Mouse (Mus musculus) limb, embryonic 12.5 days (tissue): ENCODE results near the gene Sox1. TPM values are rescaled to one million over a fixed set of nuclear protein-coding genes. Genes with fewer than 3 reads are reported as not detected.
A peak's percentile ranks its signal among the peaks of the same experiment; 100 is the strongest.

Experiments used
- ATAC-seq: fragments of 200-750 bp; cut with Nextera tagmentation; 2 replicates; pipeline ENCODE4 v1.8.0; 2017; ENCODE audit warnings: low read depth, moderate TSS enrichment; ENCODE audit not compliant: insufficient number of reproducible peaks, insufficient read depth, low FRiP score, low TSS enrichment
- H3K27ac ChIP-seq: fragments of 300-500 bp; sonication (generic); 2 replicates; pipeline ENCODE4 v1.5.1; 2016; ENCODE audit warnings: mild to moderate bottlenecking, moderate library complexity
- H3K27me3 ChIP-seq: fragments of 300-500 bp; sonication (generic); 2 replicates; pipeline ENCODE4 v1.6.1; 2016; ENCODE audit warnings: mild to moderate bottlenecking, moderate library complexity
- H3K36me3 ChIP-seq: fragments of 300-500 bp; sonication (generic); 2 replicates; pipeline ENCODE4 v1.6.1; 2016; ENCODE audit warnings: mild to moderate bottlenecking, moderate library complexity
- H3K4me1 ChIP-seq: fragments of 300-500 bp; sonication (generic); replicated peaks from 2 replicates; pipeline ENCODE4 v1.6.1; 2016
- H3K4me2 ChIP-seq: fragments of 300-500 bp; sonication (generic); 2 replicates; pipeline ENCODE4 v1.6.1; 2016; ENCODE audit warnings: mild to moderate bottlenecking, moderate library complexity
- H3K4me3 ChIP-seq: fragments of 300-500 bp; sonication (generic); replicated peaks from 2 replicates; pipeline ENCODE4 v1.5.1; 2016; ENCODE audit warnings: mild to moderate bottlenecking
- H3K9ac ChIP-seq: fragments of 300-500 bp; sonication (generic); replicated peaks from 2 replicates; pipeline ENCODE4 v1.6.1; 2016; ENCODE audit warnings: mild to moderate bottlenecking, moderate library complexity
- H3K9me3 ChIP-seq: fragments of 300-500 bp; sonication (generic); 2 replicates; pipeline ENCODE4 v1.6.1; 2016; ENCODE audit warnings: mild to moderate bottlenecking, moderate library complexity
- WGBS: fragments of 180-500 bp; shearing (Covaris S2); methylation state at CpG from one replicate; pipeline ENCODE4 v1.1.7; 2016; 5-methylcytosine and 5-hydroxymethylcytosine counted together
- microRNA-seq: library from miRNA; unstranded; fragments of <30 nt; microRNA quantifications from one replicate; pipeline ENCODE4, GENCODE M21; 2017
- polyA plus RNA-seq: library from polyadenylated mRNA; unstranded; fragments of >200 nt; fragmentation: Nextera tagmentation; extraction: Ambion mirVana; gene quantifications from 2 replicates; pipeline ENCODE4 v1.2.1, GENCODE M21; 2016

Sox1 gene
- polyA plus RNA-seq, 1 experiment from 2014 or later = not detected

- H3K27me3 ChIP-seq = peaks cover 32% of the 10 kb centered on the region
- ATAC-seq = no peak
- no peaks in the 10 kb centered on the region for H3K36me3 ChIP-seq
- H3K9ac ChIP-seq = no peak overlapping the region
- H3K4me2 ChIP-seq = no peak overlapping the region
- no peaks in the 10 kb centered on the region; the same call in 1 of the 2 replicates for H3K9me3 ChIP-seq
- no peak overlapping the region for H3K27ac ChIP-seq
- no peak overlapping the region for H3K4me3 ChIP-seq
- WGBS = 89% methylated on average over 4 of the region's 4 CpGs
- H3K4me1 ChIP-seq = peaks cover 5% of the 10 kb centered on the region
Observed at GRCm38 (mm10) chr8:12440997-12441396, 45.9 kb downstream of the Sox1 start.

- Histone ChIP-seq H3K4me3 (no peak overlapping the region), H3K4me2 (no peak overlapping the region), H3K27me3 (peaks cover 52% of the 10 kb centered on the region), H3K27ac (no peak overlapping the region), H3K9ac (no peak overlapping the region), H3K36me3 (no peaks in the 10 kb centered on the region), H3K9me3 (peaks cover 7% of the 10 kb centered on the region; the same call in 1 of the 2 replicates), H3K4me1 (peaks cover 11% of the 10 kb centered on the region)
- ATAC-seq = no peak
- WGBS = 42% methylated on average over 2 of the region's 2 CpGs
Observed at GRCm38 (mm10) chr8:12445258-12445657, 50.2 kb downstream of the Sox1 start.

- peaks cover 56% of the 10 kb centered on the region for H3K27me3 ChIP-seq
- peak overlapping the region; percentile 31 for H3K4me2 ChIP-seq
- H3K4me1 ChIP-seq = peaks cover 11% of the 10 kb centered on the region
- no peaks in the 10 kb centered on the region for H3K36me3 ChIP-seq
- peaks cover 7% of the 10 kb centered on the region; the same call in 1 of the 2 replicates for H3K9me3 ChIP-seq
- H3K9ac ChIP-seq = 0 out of 2 replicates have a peak overlapping the region, but pooled peaks have one; percentile 23
- ATAC-seq = no peak; the same call in 1 of the 2 replicates
- no peak overlapping the region; the same call in 1 of the 2 replicates for H3K4me3 ChIP-seq
- 1% methylated on average over 26 of the region's 26 CpGs for WGBS
- no peak overlapping the region for H3K27ac ChIP-seq
Observed at GRCm38 (mm10) chr8:12445926-12446680, 51.0 kb downstream of the Sox1 start.

Small RNAs within 50 kb of the gene (microRNA-seq; reads per million reads assigned to microRNA genes)
- gene Gm25239 = not detected

Other genes starting within 250 kb of the Sox1 start
- gene A230072I06Rik, start 116.5 kb upstream of the Sox1 start, polyA plus RNA-seq = not detected in 2 replicates
- not detected in 2 replicates for gene Spaca7, start 177.7 kb downstream of the Sox1 start, polyA plus RNA-seq